Mouse (Mus musculus) intestine, embryonic 15.5 days (tissue): Measurements from ENCODE around the gene Cyb561. TPM values are rescaled to one million over a fixed set of nuclear protein-coding genes. Genes with fewer than 3 reads are reported as not detected.

Experiments
- ATAC-seq: fragments of 200-750 bp; cut with Nextera tagmentation; 2 replicates; pipeline ENCODE4 v1.8.0; 2017; ENCODE audit warnings: moderate TSS enrichment, moderate library complexity
- H3K27ac ChIP-seq: fragments of 300-500 bp; sonication (generic); 2 replicates; pipeline ENCODE4 v1.5.1; 2015; ENCODE audit warnings: mild to moderate bottlenecking, inconsistent platforms
- H3K27me3 ChIP-seq: fragments of 300-500 bp; sonication (generic); replicated peaks from 2 replicates; pipeline ENCODE4 v1.6.1; 2015; ENCODE audit warnings: inconsistent platforms
- H3K36me3 ChIP-seq: fragments of 300-500 bp; sonication (generic); 2 replicates; pipeline ENCODE4 v1.6.1; 2015; ENCODE audit warnings: inconsistent platforms
- H3K4me1 ChIP-seq: fragments of 300-500 bp; sonication (generic); replicated peaks from 2 replicates; pipeline ENCODE4 v1.6.1; 2015; ENCODE audit warnings: inconsistent platforms
- H3K4me2 ChIP-seq: fragments of 300-500 bp; sonication (generic); replicated peaks from 2 replicates; pipeline ENCODE4 v1.6.1; 2015; ENCODE audit warnings: mild to moderate bottlenecking, inconsistent platforms
- H3K4me3 ChIP-seq: fragments of 300-500 bp; sonication (generic); replicated peaks from 2 replicates; pipeline ENCODE4 v1.5.1; 2015; ENCODE audit warnings: inconsistent platforms
- H3K9ac ChIP-seq: fragments of 300-500 bp; sonication (generic); 2 replicates; pipeline ENCODE4 v1.6.1; 2015; ENCODE audit warnings: inconsistent platforms
- H3K9me3 ChIP-seq: fragments of 300-500 bp; sonication (generic); 2 replicates; pipeline ENCODE4 v1.6.1; 2016; ENCODE audit warnings: inconsistent platforms
- WGBS: fragments of 180-500 bp; shearing (Covaris S2); methylation state at CpG from one replicate; pipeline ENCODE4 v1.1.7; 2015; 5-methylcytosine and 5-hydroxymethylcytosine counted together
- polyA plus RNA-seq: library from polyadenylated mRNA; unstranded; fragments of >200 nt; fragmentation: Nextera tagmentation; extraction: Ambion mirVana; gene quantifications from 2 replicates; pipeline ENCODE4 v1.2.1, GENCODE M21; 2015

The Cyb561 gene
- polyA plus RNA-seq, 1 experiment from 2014 or later = 44.0 TPM

GRCm38 (mm10) chr11:105934816-105935215 lies 18.3 kb downstream of the Cyb561 start:
- Histone ChIP-seq H3K27me3 (no peaks in the 10 kb centered on the region), H3K4me1 (no peaks in the 10 kb centered on the region), H3K36me3 (no peaks in the 10 kb centered on the region), H3K4me2 (no peak overlapping the region), H3K27ac (no peak overlapping the region), H3K9me3 (no peaks in the 10 kb centered on the region), H3K4me3 (no peak overlapping the region), H3K9ac (no peak overlapping the region)
- WGBS = 46% methylated on average over 6 of the region's 6 CpGs
- ATAC-seq = no peak

- Histone ChIP-seq H3K27me3 (no peaks in the 10 kb centered on the region), H3K9ac (no peak overlapping the region), H3K9me3 (no peaks in the 10 kb centered on the region), H3K4me2 (no peak overlapping the region), H3K4me3 (no peak overlapping the region), H3K27ac (no peak overlapping the region), H3K36me3 (no peaks in the 10 kb centered on the region), H3K4me1 (no peaks in the 10 kb centered on the region)
- WGBS = 62% methylated on average over 5 of the region's 5 CpGs
- no peak for ATAC-seq
Observed at GRCm38 (mm10) chr11:105934303-105934711, 18.8 kb downstream of the Cyb561 start.

- 69% methylated on average over 8 of the region's 8 CpGs for WGBS
- Histone ChIP-seq H3K27me3 (no peaks in the 10 kb centered on the region), H3K9ac (no peak overlapping the region), H3K4me2 (no peak overlapping the region), H3K36me3 (no peaks in the 10 kb centered on the region), H3K27ac (no peak overlapping the region), H3K4me1 (no peaks in the 10 kb centered on the region), H3K4me3 (no peak overlapping the region), H3K9me3 (no peaks in the 10 kb centered on the region)
- no peak for ATAC-seq
Observed at GRCm38 (mm10) chr11:105933746-105934145, 19.4 kb downstream of the Cyb561 start.

GRCm38 (mm10) chr11:105931380-105931779 lies 21.8 kb downstream of the Cyb561 start:
- no peak for ATAC-seq
- 89% methylated on average over 3 of the region's 3 CpGs for whole genome bisulfite sequencing
- 0 out of 2 replicates have a peak, but pooled peaks cover 2% of the 10 kb centered on the region for H3K4me1 ChIP-seq
- no peak overlapping the region for H3K4me2 ChIP-seq
- no peak overlapping the region for H3K27ac ChIP-seq
- no peak overlapping the region for H3K9ac ChIP-seq
- H3K9me3 ChIP-seq = no peaks in the 10 kb centered on the region
- no peaks in the 10 kb centered on the region for H3K36me3 ChIP-seq
- H3K4me3 ChIP-seq = no peak overlapping the region
- H3K27me3 ChIP-seq = no peaks in the 10 kb centered on the region

GRCm38 (mm10) chr11:105928171-105928570 lies 25.0 kb downstream of the Cyb561 start:
- Histone ChIP-seq H3K4me2 (no peak overlapping the region), H3K36me3 (0 out of 2 replicates have a peak, but pooled peaks cover 4% of the 10 kb centered on the region), H3K9me3 (no peaks in the 10 kb centered on the region), H3K27me3 (no peaks in the 10 kb centered on the region), H3K27ac (no peak overlapping the region), H3K9ac (no peak overlapping the region), H3K4me3 (no peak overlapping the region), H3K4me1 (0 out of 2 replicates have a peak, but pooled peaks cover 2% of the 10 kb centered on the region)
- WGBS = 80% methylated on average over 5 of the region's 5 CpGs
- ATAC-seq = no peak

GRCm38 (mm10) chr11:105927065-105928030 lies 25.8 kb downstream of the Cyb561 start:
- ATAC-seq = peak; percentile 75

GRCm38 (mm10) chr11:105922769-105923663 lies 30.1 kb downstream of the Cyb561 start:
- no peak overlapping the region for H3K27ac ChIP-seq
- no peaks in the 10 kb centered on the region for H3K27me3 ChIP-seq
- H3K4me2 ChIP-seq = no peak overlapping the region
- no peak; the same call in 1 of the 2 replicates for ATAC-seq
- H3K36me3 ChIP-seq = peaks cover 18% of the 10 kb centered on the region
- WGBS = 90% methylated on average over 20 of the region's 20 CpGs
- no peak overlapping the region for H3K9ac ChIP-seq
- no peaks in the 10 kb centered on the region for H3K9me3 ChIP-seq
- no peak overlapping the region for H3K4me3 ChIP-seq
- H3K4me1 ChIP-seq = 0 out of 2 replicates have a peak, but pooled peaks cover 2% of the 10 kb centered on the region

More at GRCm38 (mm10) chr11:105927065-105928030, 25.8 kb downstream of the Cyb561 start:
- no peak overlapping the region for H3K4me2 ChIP-seq
- no peak overlapping the region for H3K27ac ChIP-seq
- H3K9ac ChIP-seq = no peak overlapping the region
- 61% methylated on average over 14 of the region's 14 CpGs for WGBS
- H3K36me3 ChIP-seq = peaks cover 12% of the 10 kb centered on the region
- H3K4me1 ChIP-seq = 0 out of 2 replicates have a peak, but pooled peaks cover 2% of the 10 kb centered on the region
- no peaks in the 10 kb centered on the region for H3K9me3 ChIP-seq
- no peak overlapping the region for H3K4me3 ChIP-seq
- no peaks in the 10 kb centered on the region for H3K27me3 ChIP-seq

GRCm38 (mm10) chr11:105921275-105921674 lies 31.9 kb downstream of the Cyb561 start:
- H3K27ac ChIP-seq = no peak overlapping the region
- no peaks in the 10 kb centered on the region for H3K27me3 ChIP-seq
- no peak overlapping the region for H3K4me3 ChIP-seq
- no peak for ATAC-seq
- H3K9me3 ChIP-seq = no peaks in the 10 kb centered on the region
- WGBS = 89% methylated on average over 5 of the region's 5 CpGs
- H3K36me3 ChIP-seq = peaks cover 18% of the 10 kb centered on the region
- H3K4me1 ChIP-seq = no peaks in the 10 kb centered on the region
- no peak overlapping the region for H3K4me2 ChIP-seq
- no peak overlapping the region for H3K9ac ChIP-seq

- WGBS = 92% methylated on average over 2 of the region's 2 CpGs
- peaks cover 18% of the 10 kb centered on the region for H3K36me3 ChIP-seq
Observed at GRCm38 (mm10) chr11:105920836-105921235, 32.3 kb downstream of the Cyb561 start.

GRCm38 (mm10) chr11:105920098-105920785 lies 32.9 kb downstream of the Cyb561 start:
- no peak for ATAC-seq
- Histone ChIP-seq H3K27ac (no peak overlapping the region), H3K9me3 (no peaks in the 10 kb centered on the region), H3K36me3 (peaks cover 14% of the 10 kb centered on the region), H3K4me1 (no peaks in the 10 kb centered on the region), H3K9ac (no peak overlapping the region), H3K4me2 (no peak overlapping the region), H3K27me3 (no peaks in the 10 kb centered on the region), H3K4me3 (no peak overlapping the region)
- 73% methylated on average over 3 of the region's 3 CpGs for WGBS

More at GRCm38 (mm10) chr11:105920836-105921235, 32.3 kb downstream of the Cyb561 start:
- ATAC-seq = no peak
- no peaks in the 10 kb centered on the region for H3K4me1 ChIP-seq
- H3K4me2 ChIP-seq = no peak overlapping the region
- no peak overlapping the region for H3K27ac ChIP-seq
- H3K9ac ChIP-seq = no peak overlapping the region
- no peaks in the 10 kb centered on the region for H3K9me3 ChIP-seq
- no peak overlapping the region for H3K4me3 ChIP-seq
- H3K27me3 ChIP-seq = no peaks in the 10 kb centered on the region

- Histone ChIP-seq H3K27ac (no peak overlapping the region), H3K4me3 (no peak overlapping the region), H3K9me3 (no peaks in the 10 kb centered on the region), H3K9ac (no peak overlapping the region), H3K36me3 (no peaks in the 10 kb centered on the region), H3K4me2 (no peak overlapping the region), H3K27me3 (no peaks in the 10 kb centered on the region), H3K4me1 (no peaks in the 10 kb centered on the region)
- WGBS = 67% methylated on average over 5 of the region's 5 CpGs
- no peak for ATAC-seq
Observed at GRCm38 (mm10) chr11:105913580-105913979, 39.6 kb downstream of the Cyb561 start.
